Mouse (Mus musculus) spleen, adult 2 months (tissue): Measurements from ENCODE around the gene Slfn14. TPM values are rescaled to one million over a fixed set of nuclear protein-coding genes. Genes with fewer than 3 reads are reported as not detected.
"Not testable (repeated sequence)": the region's sequence is repeated elsewhere in the genome, so short reads cannot be mapped to it uniquely, and the experiment has no call there.

ENCODE experiments used
- DNase-seq, 2 experiments: peaks; one replicate each; pipeline versions ENCODE4 v3.0.0 to v3.0.0-alpha.2; 2012 to 2021; ENCODE audit warnings: low spot score in 2 of 2, low read depth in 1 of 2
- H3K27ac ChIP-seq: fragments of 200-500 bp; 2 replicates; pipeline ENCODE4 v1.5.1; 2012; ENCODE audit warnings: low read length, inconsistent platforms; ENCODE audit not compliant: insufficient read depth
- H3K27me3 ChIP-seq: fragments of 200-500 bp; 2 replicates; pipeline ENCODE4 v1.6.1; 2012; ENCODE audit warnings: mild to moderate bottlenecking, moderate library complexity, low read length, inconsistent platforms; ENCODE audit not compliant: control insufficient read depth, insufficient read depth
- H3K36me3 ChIP-seq: fragments of 200-500 bp; 2 replicates; pipeline ENCODE4 v1.6.1; 2012; ENCODE audit warnings: mild to moderate bottlenecking, low read length, inconsistent platforms; ENCODE audit not compliant: control insufficient read depth, insufficient read depth
- H3K4me1 ChIP-seq: fragments of 200-500 bp; 2 replicates; pipeline ENCODE4 v1.6.1; 2011; ENCODE audit warnings: inconsistent platforms; ENCODE audit not compliant: control insufficient read depth, insufficient read depth, insufficient read length
- H3K4me3 ChIP-seq: fragments of 200-500 bp; 2 replicates; pipeline ENCODE4 v1.5.1; 2011; ENCODE audit warnings: mild to moderate bottlenecking, inconsistent platforms; ENCODE audit not compliant: insufficient read depth, insufficient read length; ENCODE audit errors: extremely low read depth
- CTCF ChIP-seq: fragments of 200-500 bp; IDR thresholded peaks from 2 replicates; pipeline ENCODE4 v1.5.1; 2011; ENCODE audit warnings: mild to moderate bottlenecking, inconsistent platforms; ENCODE audit not compliant: insufficient read depth, insufficient read length, insufficient replicate concordance; ENCODE audit errors: extremely low read depth
- POLR2A ChIP-seq: fragments of 200-500 bp; IDR thresholded peaks from 2 replicates; pipeline ENCODE4 v1.6.1; 2011; ENCODE audit warnings: low read depth, low read length, inconsistent platforms
- WGBS: fragments of 180-500 bp; shearing (Covaris S2); methylation state at CpG from one replicate; pipeline ENCODE4 v1.1.7; 2018; 5-methylcytosine and 5-hydroxymethylcytosine counted together
- polyA plus RNA-seq: library from polyadenylated mRNA; depleted of rRNA; stranded (reverse); fragments of >200 nt; gene quantifications from 2 replicates; pipeline ENCODE4 v1.2.3, GENCODE M21; 2012; rRNA removed

The Slfn14 gene
- 2.2 and 6.3 TPM in 2 replicates for polyA plus RNA-seq

DNA sequence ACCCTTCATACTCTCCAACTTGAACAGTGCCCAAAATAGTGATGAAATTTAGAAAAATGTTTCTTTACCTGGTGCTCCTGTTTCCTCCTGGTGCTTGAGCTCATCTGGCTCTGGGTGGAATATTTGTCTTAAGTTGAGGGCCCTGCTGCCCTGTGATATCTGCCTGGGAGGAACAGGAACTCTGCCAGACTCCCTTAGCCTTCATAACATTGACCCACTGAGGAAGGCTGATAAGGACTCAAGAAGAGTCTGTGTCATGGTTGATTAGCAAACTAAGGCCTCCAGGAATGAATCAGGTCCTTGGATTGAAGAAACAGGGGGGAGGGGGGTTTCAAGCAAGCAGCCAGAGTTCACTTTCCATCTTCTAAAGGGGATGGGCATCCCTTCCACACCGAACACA lies at the start of gene Slfn14:
TSS of gene Slfn14 (minus strand) at position 161 of the 400 bp plus-strand sequence.
- H3K27me3 ChIP-seq, result no peaks in the 10 kb centered on the region
- no peak for DNase-seq
- WGBS, result 66% methylated on average over 1 of the region's 1 CpGs
- H3K4me3 ChIP-seq, result no peak within 1 kb of the TSS
- no peaks in the 10 kb centered on the region for H3K36me3 ChIP-seq
- TF ChIP-seq POLR2A (no peak), CTCF (no peak)
- peaks cover 3% of the 10 kb centered on the region; the same call in 1 of the 2 replicates for H3K4me1 ChIP-seq
- H3K27ac ChIP-seq, result no peak within 1 kb of the TSS

DNA sequence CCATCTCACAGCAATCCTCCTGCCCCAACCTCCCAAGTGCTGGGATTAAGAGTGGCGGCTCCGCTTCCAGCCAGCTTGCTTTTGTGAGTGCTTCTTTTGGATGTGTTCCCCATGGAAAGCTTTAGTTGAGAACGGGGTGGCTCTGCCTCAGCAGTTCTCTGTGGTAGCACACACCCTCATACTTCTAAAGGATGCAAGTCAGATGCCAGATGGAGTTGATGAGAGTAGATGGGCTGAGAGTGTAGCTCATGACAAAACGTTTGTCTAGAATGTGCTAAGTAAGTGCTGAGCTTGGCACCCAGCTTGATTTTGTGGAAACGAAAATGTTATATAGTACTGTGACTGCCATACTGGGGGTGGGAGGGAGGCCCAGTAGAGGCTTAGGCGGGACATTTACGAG lies 49.3 kb upstream of the Slfn14 start:
- H3K4me1 ChIP-seq, result no peaks in the 10 kb centered on the region
- H3K4me3 ChIP-seq, result no peak overlapping the region
- 91% methylated on average over 7 of the region's 7 CpGs for WGBS
- DNase-seq, result no peak
- no peaks in the 10 kb centered on the region for H3K27me3 ChIP-seq
- H3K36me3 ChIP-seq, result peaks cover 38% of the 10 kb centered on the region
- TF ChIP-seq CTCF, result no peak
- TF ChIP-seq POLR2A, result no peak
- H3K27ac ChIP-seq, result no peak overlapping the region

DNA sequence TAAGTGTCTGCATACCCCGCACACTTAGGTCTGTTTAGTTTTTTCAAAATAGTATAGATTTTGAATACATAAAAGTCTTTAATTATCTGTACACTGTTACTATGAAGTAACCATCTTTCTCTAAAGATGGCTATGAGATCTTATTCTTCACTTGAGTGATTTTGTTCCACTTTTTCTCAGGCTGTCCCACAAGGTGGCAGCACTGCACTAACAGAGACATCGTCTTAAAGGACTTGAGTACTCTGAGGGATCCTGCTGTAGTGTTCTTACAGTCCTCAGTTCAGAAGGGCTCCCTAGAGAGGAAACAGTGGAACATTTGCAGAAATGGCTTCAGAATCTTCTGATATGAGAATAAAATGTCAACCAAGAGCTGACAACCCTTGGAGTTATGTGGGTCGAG lies 40.9 kb upstream of the Slfn14 start:
- peak; percentile 54 to 59 for DNase-seq
- Histone ChIP-seq H3K27ac (no peak overlapping the region), H3K4me3 (no peak overlapping the region), H3K27me3 (no peaks in the 10 kb centered on the region), H3K4me1 (no peaks in the 10 kb centered on the region), H3K36me3 (peaks cover 30% of the 10 kb centered on the region)
- 65% methylated on average over 3 of the region's 3 CpGs for WGBS
- TF ChIP-seq POLR2A, result no peak
- TF ChIP-seq CTCF, result peak; percentile 32; the same call in 1 of the 2 replicates

DNA sequence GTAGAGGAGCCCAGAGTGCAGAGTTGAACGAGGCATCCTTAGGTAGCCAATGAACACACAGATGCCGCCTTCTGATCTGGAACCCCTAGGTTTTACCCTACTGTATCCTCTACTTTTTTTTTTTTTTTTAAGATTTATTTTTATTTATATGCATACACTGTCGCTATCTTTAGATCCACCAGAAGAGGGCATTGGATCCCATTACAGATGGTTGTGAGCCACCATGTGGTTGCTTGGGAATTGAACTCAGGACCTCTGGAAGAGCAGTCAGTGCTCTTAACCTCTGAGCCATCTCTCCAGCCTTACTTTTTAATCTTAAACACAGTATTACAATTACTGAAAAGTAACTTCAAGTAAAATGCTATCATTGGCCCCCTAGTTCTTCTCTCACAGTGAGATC lies 40.2 kb upstream of the Slfn14 start:
- H3K4me3 ChIP-seq, H3K4me1 ChIP-seq, DNase-seq, H3K27me3 ChIP-seq, H3K27ac ChIP-seq: not testable (repeated sequence)
- WGBS, result 92% methylated on average over 3 of the region's 3 CpGs
- H3K36me3 ChIP-seq, result peaks cover 35% of the 10 kb centered on the region

DNA sequence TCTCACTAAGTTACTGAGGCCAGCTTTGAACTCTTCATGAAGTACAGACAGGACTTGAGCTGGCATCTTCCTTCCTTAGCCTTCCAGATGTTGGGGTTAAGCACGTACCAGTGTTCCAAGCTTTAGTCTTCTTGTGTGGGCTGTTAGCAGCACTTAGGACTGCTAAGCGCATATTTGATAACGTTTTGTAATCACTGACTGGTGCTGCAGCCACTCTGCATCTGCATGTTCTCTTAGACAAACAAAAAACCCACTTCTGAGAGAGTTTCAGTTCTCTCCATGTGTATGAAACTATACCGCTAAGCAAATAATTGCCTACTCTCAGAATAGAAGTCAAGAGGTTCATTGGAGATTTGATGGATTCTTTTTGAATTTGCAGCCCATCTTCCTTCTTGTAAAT lies 32.5 kb upstream of the Slfn14 start:
- H3K4me1 ChIP-seq, result no peaks in the 10 kb centered on the region
- TF ChIP-seq POLR2A (no peak), CTCF (no peak)
- no peaks in the 10 kb centered on the region for H3K27me3 ChIP-seq
- WGBS, result 88% methylated on average over 4 of the region's 4 CpGs
- no peak overlapping the region for H3K27ac ChIP-seq
- DNase-seq, result no peak
- H3K36me3 ChIP-seq, result peaks cover 25% of the 10 kb centered on the region
- H3K4me3 ChIP-seq, result no peak overlapping the region

DNA sequence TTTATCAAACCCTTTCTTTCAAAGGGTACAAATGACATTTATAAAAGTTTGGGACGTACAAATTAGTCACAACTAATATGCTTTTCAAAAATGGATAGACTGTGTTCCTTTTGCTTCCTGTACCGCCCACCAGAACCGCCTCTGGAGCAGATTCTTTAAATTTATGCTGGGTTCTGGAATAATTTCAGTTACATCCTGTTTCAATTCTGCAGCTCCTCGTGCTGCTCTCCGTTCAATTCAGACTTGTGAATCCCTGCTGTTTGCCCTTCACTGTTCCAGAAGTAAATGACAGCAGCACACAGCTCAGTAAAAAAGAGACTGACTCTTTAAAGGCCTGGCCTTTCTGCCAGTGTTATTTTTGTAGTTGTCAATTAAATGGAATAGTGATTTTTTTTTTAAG lies 25.9 kb upstream of the Slfn14 start:
- TF ChIP-seq POLR2A (no peak), CTCF (no peak)
- WGBS, result 85% methylated on average over 5 of the region's 5 CpGs
- no peak overlapping the region for H3K4me3 ChIP-seq
- no peaks in the 10 kb centered on the region for H3K4me1 ChIP-seq
- no peak for DNase-seq
- H3K27ac ChIP-seq, result no peak overlapping the region
- peaks cover 14% of the 10 kb centered on the region for H3K36me3 ChIP-seq
- no peaks in the 10 kb centered on the region for H3K27me3 ChIP-seq

DNA sequence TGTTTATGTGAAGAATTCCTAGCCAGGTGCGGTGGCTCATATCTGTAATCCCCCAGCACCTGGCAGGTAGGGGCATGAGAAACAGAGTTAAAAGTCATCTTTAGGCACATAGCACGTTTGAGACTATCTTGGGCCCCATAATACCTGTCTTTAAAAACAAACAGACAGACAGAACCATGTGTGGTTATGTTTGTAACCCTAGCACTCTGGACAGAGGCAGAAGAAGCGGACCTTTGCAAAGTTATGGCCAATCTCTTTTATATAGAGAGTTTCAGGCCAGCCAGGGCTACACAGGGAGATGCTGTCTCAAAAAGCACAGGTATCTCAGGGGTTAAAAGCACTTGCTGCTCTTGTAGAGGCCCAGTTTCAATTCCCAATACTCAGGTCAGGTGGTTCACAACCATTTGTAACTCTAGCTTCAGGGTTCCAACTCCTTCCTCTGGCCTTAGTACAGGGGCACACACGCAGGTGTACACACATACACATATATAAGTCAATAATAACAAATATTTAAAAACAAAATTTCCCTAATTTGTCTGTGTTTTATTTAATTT lies 20.3 kb upstream of the Slfn14 start:
- peaks cover 7% of the 10 kb centered on the region for H3K36me3 ChIP-seq
- H3K27me3 ChIP-seq, result no peaks in the 10 kb centered on the region
- no peak overlapping the region for H3K4me3 ChIP-seq
- no peak for DNase-seq
- H3K27ac ChIP-seq, result no peak overlapping the region
- WGBS, result 83% methylated on average over 4 of the region's 4 CpGs
- TF ChIP-seq CTCF (no peak), POLR2A (no peak)
- no peaks in the 10 kb centered on the region for H3K4me1 ChIP-seq
